ENCODE assay signal across 21 mouse cellular contexts in the genomic region with DNA sequence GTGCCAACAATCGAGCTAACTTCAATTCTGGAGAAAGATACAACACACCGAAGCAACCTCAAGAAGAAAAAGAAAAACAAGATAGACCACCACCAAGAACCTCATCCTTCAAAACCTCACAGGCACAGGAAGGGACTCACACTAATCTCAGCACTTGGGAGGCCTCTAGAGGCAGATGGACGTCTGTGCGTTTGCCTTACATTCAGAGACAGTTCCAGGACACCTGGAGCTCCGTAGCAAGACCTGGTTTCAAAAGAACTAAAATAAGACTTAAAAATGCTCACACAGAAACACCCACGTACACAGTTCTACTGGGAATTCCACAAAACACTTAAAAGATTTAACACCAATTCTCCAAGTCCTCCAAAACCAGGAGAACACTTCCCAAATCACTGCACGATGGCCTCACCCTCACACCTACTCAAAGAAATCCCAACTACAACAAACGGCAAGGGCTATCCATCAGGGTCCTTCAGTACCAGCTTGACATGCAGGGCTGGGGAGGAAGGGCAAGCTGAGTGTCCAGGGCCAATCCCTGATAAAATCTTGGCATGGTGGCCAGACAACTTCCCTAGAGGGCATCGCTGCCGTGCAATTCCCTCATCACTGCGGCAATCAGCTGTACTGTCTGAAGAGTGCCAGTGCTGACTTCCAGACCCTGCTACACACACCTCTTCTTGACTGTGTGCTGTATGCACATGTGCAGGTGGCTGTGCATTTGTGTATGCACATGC. TPM values are rescaled to one million over a fixed set of nuclear protein-coding genes. Genes with fewer than 3 reads are reported as not detected.
DNase-seq lines count a peak whose midpoint lies in the region; ATAC-seq and TF ChIP-seq lines count a peak whose summit lies in the region.
"Had no signal": no experiment of that assay in that cellular context is flagged by ENCODE, and none has a peak within 500 bp of the region (broad histone marks: within the 10 kb centered on the region; RNA-seq: fewer than 3 reads in every experiment).

No protein-coding gene starts in this region.

- no peak for DNase-seq in frontal cortex, postnatal 10 days (ENCODE audit: low spot score in 2 of 2)
- DNase-seq in liver, postnatal 0 days, result no peak
- no peak for DNase-seq in MEL (ENCODE audit: low read depth, low spot score)
- peak; percentile 10 for DNase-seq in lung, postnatal 14 days
- DNase-seq in kidney, postnatal 10 days, result no peak
- DNase-seq: cerebellum, adult 11-12 months; heart, postnatal 4 days; kidney, postnatal 25 days; layer of hippocampus, postnatal 36 days; right cerebral cortex, postnatal 4 days; thymus, postnatal 36 days had no signal

- no peak overlapping the region for H3K27ac ChIP-seq in liver, postnatal 0 days (ENCODE audit: low read depth)
- H3K27ac ChIP-seq in liver, embryonic 12.5 days, result no peak overlapping the region
- no peak overlapping the region for H3K27ac ChIP-seq in MEL (ENCODE audit: control insufficient read depth, low read depth, low read length)
- H3K27ac ChIP-seq: forebrain, embryonic 13.5 days; limb, embryonic 13.5 days; midbrain, embryonic 15.5 days had no signal

- no peak; the same call in none of the 2 replicates for TF ChIP-seq RAD21 in MEL (IDR thresholded peaks at IDR 0.05; ENCODE audit: low read depth, low read length)

- no peaks in the 10 kb centered on the region for H3K9me3 ChIP-seq in liver, postnatal 0 days (ENCODE audit: low read length)
- H3K9me3 ChIP-seq in liver, embryonic 12.5 days (replicated peaks), result no peaks in the 10 kb centered on the region
- H3K9me3 ChIP-seq in MEL (replicated peaks; ENCODE audit: insufficient read depth, low read length), result no peaks in the 10 kb centered on the region
- H3K9me3 ChIP-seq: midbrain, embryonic 15.5 days had no signal

- no peaks in the 10 kb centered on the region for H3K79me2 ChIP-seq in MEL (ENCODE audit: control insufficient read depth, insufficient read depth, low read length, poor library complexity)

- ATAC-seq in frontal cortex, adult (ENCODE audit: low TSS enrichment), result peak; percentile 87
- ATAC-seq in liver, postnatal 0 days, result no peak
- no peak for ATAC-seq in liver, embryonic 12.5 days
- ATAC-seq: forebrain, embryonic 13.5 days; inflammation-experienced regulatory T-cells, adult 6 months; midbrain, embryonic 15.5 days; Patski had no signal

- no peaks in the 10 kb centered on the region for H3K27me3 ChIP-seq in liver, postnatal 0 days (ENCODE audit: insufficient read depth, low read length)
- no peaks in the 10 kb centered on the region for H3K27me3 ChIP-seq in liver, embryonic 12.5 days (replicated peaks)
- no peaks in the 10 kb centered on the region for H3K27me3 ChIP-seq in MEL (ENCODE audit: control insufficient read depth in 1 of 2, insufficient read depth in 2 of 2, low read length in 2 of 2)
- H3K27me3 ChIP-seq: forebrain, embryonic 13.5 days; limb, embryonic 13.5 days; midbrain, embryonic 15.5 days; Patski had no signal

- no peak overlapping the region for H3K4me3 ChIP-seq in liver, postnatal 0 days (ENCODE audit: low read depth, low read length)
- no peak overlapping the region for H3K4me3 ChIP-seq in liver, embryonic 12.5 days
- H3K4me3 ChIP-seq in MEL (ENCODE audit: control insufficient read depth in 1 of 2, insufficient read depth in 1 of 2, low read depth in 2 of 2, low read length in 2 of 2), result no peak overlapping the region
- H3K4me3 ChIP-seq: forebrain, embryonic 13.5 days; limb, embryonic 13.5 days; midbrain, embryonic 15.5 days had no signal

- H3K4me1 ChIP-seq in liver, postnatal 0 days (ENCODE audit: insufficient read depth), result peaks cover 2% of the 10 kb centered on the region; the same call in 1 of the 2 replicates
- no peaks in the 10 kb centered on the region for H3K4me1 ChIP-seq in liver, embryonic 12.5 days
- peaks cover 5 to 6% of the 10 kb centered on the region in 2 experiments; a peak in 3 of 4 replicates for H3K4me1 ChIP-seq in MEL (ENCODE audit: control insufficient read depth in 1 of 2, insufficient read depth in 2 of 2, low read length in 2 of 2)
- H3K4me1 ChIP-seq: forebrain, embryonic 13.5 days; limb, embryonic 13.5 days; midbrain, embryonic 15.5 days had no signal

- no peak overlapping the region for H3K9ac ChIP-seq in liver, postnatal 0 days (replicated peaks)
- no peak overlapping the region for H3K9ac ChIP-seq in liver, embryonic 12.5 days
- no peak overlapping the region for H3K9ac ChIP-seq in MEL (ENCODE audit: control insufficient read depth, low read depth, low read length, poor library complexity, severe bottlenecking)
- H3K9ac ChIP-seq: forebrain, embryonic 13.5 days; limb, embryonic 13.5 days; midbrain, embryonic 15.5 days had no signal

- WGBS in liver, postnatal 0 days (ENCODE audit: insufficient replicate concordance), result 75% methylated on average over 11 of the region's 11 CpGs
- 76% methylated on average over 11 of the region's 11 CpGs for WGBS in liver, embryonic 12.5 days (ENCODE audit: insufficient replicate concordance)

- peak; percentile 31; the same call in 1 of the 2 replicates for TF ChIP-seq CTCF in liver, postnatal 0 days (IDR thresholded peaks at IDR 0.05; ENCODE audit: low read depth)
- TF ChIP-seq CTCF in MEL (IDR thresholded peaks at IDR 0.05 in 2 of 3, conservative IDR thresholded peaks at IDR 0.05 in 1 of 3; ENCODE audit: control insufficient read depth in 1 of 3, insufficient read depth in 1 of 3, low read depth in 2 of 3, low read length in 3 of 3, poor library complexity in 1 of 3, severe bottlenecking in 1 of 3), result peak in 2 of 3 experiments; percentile 4 to 12; a peak in 1 of 6 replicates

- no peak for TF ChIP-seq EP300 in liver, postnatal 0 days (IDR thresholded peaks at IDR 0.05; ENCODE audit: low read depth)
- no peak for TF ChIP-seq EP300 in MEL (IDR thresholded peaks at IDR 0.05; ENCODE audit: low read depth in 1 of 2, low read length in 2 of 2)

- peaks cover 72% of the 10 kb centered on the region for H3K36me3 ChIP-seq in liver, postnatal 0 days (replicated peaks; ENCODE audit: insufficient read depth, low read length)
- peaks cover 99% of the 10 kb centered on the region for H3K36me3 ChIP-seq in liver, embryonic 12.5 days
- peaks cover 7 to 12% of the 10 kb centered on the region in 2 experiments for H3K36me3 ChIP-seq in MEL (ENCODE audit: control insufficient read depth in 1 of 2, insufficient read depth in 2 of 2, low read length in 2 of 2)

- no peak overlapping the region for H3K4me2 ChIP-seq in liver, postnatal 0 days (ENCODE audit: low read depth, low read length)
- no peak overlapping the region for H3K4me2 ChIP-seq in liver, embryonic 12.5 days
- H3K4me2 ChIP-seq: forebrain, embryonic 13.5 days; limb, embryonic 13.5 days; midbrain, embryonic 15.5 days had no signal

- no peak for TF ChIP-seq POLR2A in MEL (IDR thresholded peaks at IDR 0.05; ENCODE audit: control insufficient read depth in 1 of 2, insufficient read depth in 1 of 2, low read depth in 1 of 2, low read length in 2 of 2, poor library complexity in 1 of 2)

TF ChIP-seq in MEL, 35 proteins besides CTCF, POLR2A, EP300 and RAD21:
- TF ChIP-seq MYC (IDR thresholded peaks at IDR 0.05; ENCODE audit: low read depth, low read length) (no peak), ZC3H11A (IDR thresholded peaks at IDR 0.05; ENCODE audit: low read depth, low read length) (no peak), NRF1 (IDR thresholded peaks at IDR 0.05; ENCODE audit: insufficient read depth, low read depth, low read length, poor library complexity, severe bottlenecking) (no peak), MXI1 (IDR thresholded peaks at IDR 0.05; ENCODE audit: low read depth, low read length) (no peak), ZMIZ1 (IDR thresholded peaks at IDR 0.05; ENCODE audit: low read depth, low read length) (no peak), GATA1 (IDR thresholded peaks at IDR 0.05; ENCODE audit: low read depth, low read length) (no peak), SMC3 (IDR thresholded peaks at IDR 0.05; ENCODE audit: low read depth, low read length) (no peak), ZKSCAN1 (IDR thresholded peaks at IDR 0.05; ENCODE audit: low read depth, low read length) (no peak), TCF12 (IDR thresholded peaks at IDR 0.05; ENCODE audit: low read depth, low read length) (no peak), BHLHE40 (IDR thresholded peaks at IDR 0.05; ENCODE audit: borderline replicate concordance, low read depth, low read length) (no peak), NELFE (IDR thresholded peaks at IDR 0.05; ENCODE audit: low read depth, low read length) (no peak)
TF ChIP-seq in MEL: peak in this region for 0.

RNA-seq across cellular contexts. Expression of a gene that starts 19.9 kb away (rescaled TPM):
- polyA plus RNA-seq in liver, postnatal 0 days (2015; fragmentation: Nextera tagmentation; extraction: Ambion mirVana), result 30.5 and 31.5 TPM in 2 replicates
- 58.9 and 62.1 TPM in 2 replicates for polyA plus RNA-seq in liver, embryonic 12.5 days (2016; fragmentation: Nextera tagmentation; extraction: Ambion mirVana)
- total RNA-seq in MEL (2012; rRNA removed), result 56.0 and 61.7 TPM in 2 replicates
- polyA plus RNA-seq in MEL (2012; ENCODE audit: insufficient read depth in 1 of 2, insufficient read length in 2 of 2, low read depth in 1 of 2, low replicate concordance in 2 of 2, missing spikeins in 1 of 2), result 100 to 1,000 TPM in 1 of 2 experiments, 10 to 100 TPM in 1; 58.0 to 166 TPM

RNA-seq across cellular contexts. Expression of a gene that starts 31.7 kb away (rescaled TPM):
- not detected in 2 replicates for polyA plus RNA-seq in liver, postnatal 0 days (2015; fragmentation: Nextera tagmentation; extraction: Ambion mirVana)
- not detected in 2 replicates for polyA plus RNA-seq in liver, embryonic 12.5 days (2016; fragmentation: Nextera tagmentation; extraction: Ambion mirVana)
- total RNA-seq in MEL (2012; rRNA removed), result not detected in 2 replicates
- polyA plus RNA-seq in MEL (2012; ENCODE audit: insufficient read depth in 1 of 2, insufficient read length in 2 of 2, low read depth in 1 of 2, low replicate concordance in 2 of 2, missing spikeins in 1 of 2), result not detected
- total RNA-seq: gastrocnemius, adult 8-10 months; heart, postnatal 4 days; layer of hippocampus, postnatal 36 days had no signal
- polyA plus RNA-seq: C2C12; forebrain, embryonic 13.5 days; inflammation-experienced regulatory T-cells, adult 6 months; limb, embryonic 13.5 days; midbrain, embryonic 15.5 days; neural tube, embryonic 11.5 days; Patski had no signal
